Mouse (Mus musculus): ENCODE measurements around the gene Dcp1b. TPM values are rescaled to one million over a fixed set of nuclear protein-coding genes. Genes with fewer than 3 reads are reported as not detected.
"Not testable (repeated sequence)": the region's sequence is repeated elsewhere in the genome, so short reads cannot be mapped to it uniquely, and the experiment has no call there.

The Dcp1b gene
- polyA plus RNA-seq, 1 experiment from 2014 or later = 8.7 TPM

- Histone ChIP-seq H3K27ac (ENCODE audit: low read length) (peak overlapping the region; percentile 58), H3K4me2 (ENCODE audit: low read depth, low read length) (no peak overlapping the region), H3K27me3 (ENCODE audit: control insufficient read depth, insufficient read depth, low read length) (no peaks in the 10 kb centered on the region), H3K4me3 (ENCODE audit: low read length) (no peak overlapping the region), H3K4me1 (ENCODE audit: control insufficient read depth, insufficient read depth, low read length) (peaks cover 62% of the 10 kb centered on the region), H3K36me3 (ENCODE audit: control insufficient read depth, insufficient read depth) (no peaks in the 10 kb centered on the region), H3K9me3 (replicated peaks; ENCODE audit: control insufficient read depth, low read length) (no peaks in the 10 kb centered on the region), H3K9ac (ENCODE audit: low read length) (no peak overlapping the region; the same call in 1 of the 2 replicates)
- 53% methylated on average over 5 of the region's 5 CpGs for WGBS
- no peak for ATAC-seq (replicated peaks; ENCODE audit: extremely low read depth, insufficient read depth, low FRiP score)
These were observed 25.3 kb downstream of the Dcp1b start for GRCm38 (mm10) chr6:119200362-119200761.

- Histone ChIP-seq H3K4me1 (ENCODE audit: control insufficient read depth, insufficient read depth, low read length) (peaks cover 63% of the 10 kb centered on the region), H3K9ac (ENCODE audit: low read length) (no peak overlapping the region), H3K27ac (ENCODE audit: low read length) (0 out of 2 replicates have a peak overlapping the region, but pooled peaks have one; percentile 22), H3K4me2 (ENCODE audit: low read depth, low read length) (no peak overlapping the region), H3K36me3 (ENCODE audit: control insufficient read depth, insufficient read depth) (no peaks in the 10 kb centered on the region), H3K9me3 (replicated peaks; ENCODE audit: control insufficient read depth, low read length) (no peaks in the 10 kb centered on the region), H3K4me3 (ENCODE audit: low read length) (no peak overlapping the region), H3K27me3 (ENCODE audit: control insufficient read depth, insufficient read depth, low read length) (no peaks in the 10 kb centered on the region)
- ATAC-seq (replicated peaks; ENCODE audit: extremely low read depth, insufficient read depth, low FRiP score) = peak; percentile 51; the same call in 1 of the 2 replicates
- WGBS = 55% methylated on average over 4 of the region's 4 CpGs
These were observed 26.5 kb downstream of the Dcp1b start for GRCm38 (mm10) chr6:119201575-119201974.

- Histone ChIP-seq H3K4me2 (ENCODE audit: low read depth, low read length) (no peak overlapping the region), H3K4me3 (ENCODE audit: low read length) (no peak overlapping the region), H3K4me1 (ENCODE audit: control insufficient read depth, insufficient read depth, low read length) (peaks cover 42% of the 10 kb centered on the region), H3K27ac (ENCODE audit: low read length) (0 out of 2 replicates have a peak overlapping the region, but pooled peaks have one; percentile 42), H3K9me3 (replicated peaks; ENCODE audit: control insufficient read depth, low read length) (no peaks in the 10 kb centered on the region), H3K36me3 (ENCODE audit: control insufficient read depth, insufficient read depth) (no peaks in the 10 kb centered on the region), H3K9ac (ENCODE audit: low read length) (no peak overlapping the region), H3K27me3 (ENCODE audit: control insufficient read depth, insufficient read depth, low read length) (no peaks in the 10 kb centered on the region)
- ATAC-seq (replicated peaks; ENCODE audit: extremely low read depth, insufficient read depth, low FRiP score) = no peak; the same call in 1 of the 2 replicates
- WGBS = 47% methylated on average over 7 of the region's 7 CpGs
These were observed 29.2 kb downstream of the Dcp1b start for GRCm38 (mm10) chr6:119204286-119204685.

- Histone ChIP-seq H3K27ac (ENCODE audit: low read length) (peak overlapping the region; percentile 42; the same call in 1 of the 2 replicates), H3K4me2 (ENCODE audit: low read depth, low read length) (no peak overlapping the region), H3K9ac (ENCODE audit: low read length) (no peak overlapping the region), H3K9me3 (replicated peaks; ENCODE audit: control insufficient read depth, low read length) (no peaks in the 10 kb centered on the region), H3K27me3 (ENCODE audit: control insufficient read depth, insufficient read depth, low read length) (no peaks in the 10 kb centered on the region), H3K36me3 (ENCODE audit: control insufficient read depth, insufficient read depth) (no peaks in the 10 kb centered on the region), H3K4me1 (ENCODE audit: control insufficient read depth, insufficient read depth, low read length) (peaks cover 37% of the 10 kb centered on the region), H3K4me3 (ENCODE audit: low read length) (no peak overlapping the region)
- no peak for ATAC-seq (replicated peaks; ENCODE audit: extremely low read depth, insufficient read depth, low FRiP score)
- 60% methylated on average over 3 of the region's 3 CpGs for WGBS
These were observed 29.9 kb downstream of the Dcp1b start for GRCm38 (mm10) chr6:119204915-119205314.

GRCm38 (mm10) chr6:119206006-119206405, 31.0 kb downstream of the Dcp1b start:
- H3K9me3 ChIP-seq (replicated peaks; ENCODE audit: control insufficient read depth, low read length); H3K9ac ChIP-seq (ENCODE audit: low read length); H3K27me3 ChIP-seq (ENCODE audit: control insufficient read depth, insufficient read depth, low read length); ATAC-seq (replicated peaks; ENCODE audit: extremely low read depth, insufficient read depth, low FRiP score); H3K4me3 ChIP-seq (ENCODE audit: low read length); H3K36me3 ChIP-seq (ENCODE audit: control insufficient read depth, insufficient read depth); H3K4me2 ChIP-seq (ENCODE audit: low read depth, low read length); H3K27ac ChIP-seq (ENCODE audit: low read length): not testable (repeated sequence)
- 91% methylated on average over 7 of the region's 7 CpGs for WGBS
- peaks cover 28% of the 10 kb centered on the region for H3K4me1 ChIP-seq (ENCODE audit: control insufficient read depth, insufficient read depth, low read length)

GRCm38 (mm10) chr6:119213375-119213774, 38.3 kb downstream of the Dcp1b start:
- no peaks in the 10 kb centered on the region for H3K36me3 ChIP-seq (ENCODE audit: control insufficient read depth, insufficient read depth)
- peak; percentile 70 for ATAC-seq (replicated peaks; ENCODE audit: extremely low read depth, insufficient read depth, low FRiP score)
- H3K4me1 ChIP-seq (ENCODE audit: control insufficient read depth, insufficient read depth, low read length) = peaks cover 21% of the 10 kb centered on the region
- H3K9me3 ChIP-seq (replicated peaks; ENCODE audit: control insufficient read depth, low read length) = no peaks in the 10 kb centered on the region
- H3K9ac ChIP-seq (ENCODE audit: low read length) = peak overlapping the region; percentile 40; the same call in 1 of the 2 replicates
- 44% methylated on average over 5 of the region's 5 CpGs for WGBS
- H3K27me3 ChIP-seq (ENCODE audit: control insufficient read depth, insufficient read depth, low read length) = no peaks in the 10 kb centered on the region
- no peak overlapping the region for H3K4me2 ChIP-seq (ENCODE audit: low read depth, low read length)
- H3K27ac ChIP-seq (ENCODE audit: low read length) = peak overlapping the region; percentile 92
- H3K4me3 ChIP-seq (ENCODE audit: low read length) = no peak overlapping the region

GRCm38 (mm10) chr6:119214190-119214589, 39.1 kb downstream of the Dcp1b start:
- peak; percentile 68 for ATAC-seq (replicated peaks; ENCODE audit: extremely low read depth, insufficient read depth, low FRiP score)

GRCm38 (mm10) chr6:119215040-119215613, 40.1 kb downstream of the Dcp1b start:
- peak overlapping the region; percentile 55 for H3K9ac ChIP-seq (ENCODE audit: low read length)
- H3K4me2 ChIP-seq (ENCODE audit: low read depth, low read length) = peak overlapping the region; percentile 24
- no peaks in the 10 kb centered on the region for H3K27me3 ChIP-seq (ENCODE audit: control insufficient read depth, insufficient read depth, low read length)
- peak overlapping the region; percentile 13; the same call in 1 of the 2 replicates for H3K4me3 ChIP-seq (ENCODE audit: low read length)
- peak overlapping the region; percentile 92 for H3K27ac ChIP-seq (ENCODE audit: low read length)
- WGBS = 61% methylated on average over 10 of the region's 10 CpGs
- no peaks in the 10 kb centered on the region for H3K36me3 ChIP-seq (ENCODE audit: control insufficient read depth, insufficient read depth)
- ATAC-seq (replicated peaks; ENCODE audit: extremely low read depth, insufficient read depth, low FRiP score) = no peak
- peaks cover 29% of the 10 kb centered on the region for H3K4me1 ChIP-seq (ENCODE audit: control insufficient read depth, insufficient read depth, low read length)
- H3K9me3 ChIP-seq (replicated peaks; ENCODE audit: control insufficient read depth, low read length) = no peaks in the 10 kb centered on the region

More at GRCm38 (mm10) chr6:119214190-119214589, 39.1 kb downstream of the Dcp1b start:
- Histone ChIP-seq H3K4me1 (ENCODE audit: control insufficient read depth, insufficient read depth, low read length) (peaks cover 21% of the 10 kb centered on the region), H3K9ac (ENCODE audit: low read length) (no peak overlapping the region), H3K27me3 (ENCODE audit: control insufficient read depth, insufficient read depth, low read length) (no peaks in the 10 kb centered on the region), H3K27ac (ENCODE audit: low read length) (peak overlapping the region; percentile 92), H3K4me3 (ENCODE audit: low read length) (no peak overlapping the region), H3K4me2 (ENCODE audit: low read depth, low read length) (peak overlapping the region; percentile 24), H3K9me3 (replicated peaks; ENCODE audit: control insufficient read depth, low read length) (no peaks in the 10 kb centered on the region), H3K36me3 (ENCODE audit: control insufficient read depth, insufficient read depth) (no peaks in the 10 kb centered on the region)
- WGBS = 36% methylated on average over 6 of the region's 6 CpGs

- ATAC-seq (replicated peaks; ENCODE audit: extremely low read depth, insufficient read depth, low FRiP score) = no peak
- Histone ChIP-seq H3K4me3 (ENCODE audit: low read length) (no peak overlapping the region), H3K27ac (ENCODE audit: low read length) (no peak overlapping the region), H3K36me3 (ENCODE audit: control insufficient read depth, insufficient read depth) (no peaks in the 10 kb centered on the region), H3K4me2 (ENCODE audit: low read depth, low read length) (no peak overlapping the region), H3K4me1 (ENCODE audit: control insufficient read depth, insufficient read depth, low read length) (peaks cover 30% of the 10 kb centered on the region), H3K9ac (ENCODE audit: low read length) (no peak overlapping the region; the same call in 1 of the 2 replicates), H3K27me3 (ENCODE audit: control insufficient read depth, insufficient read depth, low read length) (no peaks in the 10 kb centered on the region; the same call in 1 of the 2 replicates), H3K9me3 (replicated peaks; ENCODE audit: control insufficient read depth, low read length) (no peaks in the 10 kb centered on the region)
- WGBS = 62% methylated on average over 4 of the region's 4 CpGs
These were observed 42.6 kb downstream of the Dcp1b start for GRCm38 (mm10) chr6:119217661-119218060.
